Mouse (Mus musculus): ENCODE measurements around the gene Gapdh.

- no peak for TF ChIP-seq CTCF (conservative IDR thresholded peaks at IDR 0.05; ENCODE audit: low read length)
- no peak for TF ChIP-seq POU5F1 (IDR thresholded peaks at IDR 0.05; ENCODE audit: borderline replicate concordance, low read length)
These were observed 19.5 kb downstream of the Gapdh start for GRCm38 (mm10) chr6:125146797-125147196.
